Mouse (Mus musculus): Measurements from ENCODE around the gene Pimreg.

DNA sequence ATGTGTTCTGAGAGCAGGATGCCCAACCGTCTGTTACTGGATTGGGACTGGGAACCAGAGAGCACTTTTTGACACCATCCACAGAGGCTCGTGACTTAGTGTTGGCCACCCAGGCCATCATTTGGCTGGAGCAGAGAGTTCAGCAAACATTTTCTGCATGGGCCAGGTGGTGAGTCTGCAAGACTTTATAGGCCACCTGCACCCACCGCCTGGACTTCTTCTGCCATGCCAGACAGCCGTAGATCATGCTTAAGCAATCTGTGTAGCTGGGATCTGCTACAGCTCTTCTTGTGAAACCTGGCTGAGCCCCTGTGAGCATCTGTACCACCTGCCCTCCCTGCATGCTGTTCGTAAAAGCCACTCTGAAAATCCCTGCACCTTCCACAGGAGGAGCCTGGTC, 25.5 kb downstream of the Pimreg start:
- TF ChIP-seq POLR2A (IDR thresholded peaks at IDR 0.05; ENCODE audit: control insufficient read depth, low read depth, low read length) = no peak
- no peak for TF ChIP-seq CTCF (IDR thresholded peaks at IDR 0.05; ENCODE audit: control insufficient read depth, insufficient read depth, insufficient replicate concordance, low read depth, low read length)
